Comparison of ENCODE assay signal across 8 mouse cellular contexts in the genomic region with DNA sequence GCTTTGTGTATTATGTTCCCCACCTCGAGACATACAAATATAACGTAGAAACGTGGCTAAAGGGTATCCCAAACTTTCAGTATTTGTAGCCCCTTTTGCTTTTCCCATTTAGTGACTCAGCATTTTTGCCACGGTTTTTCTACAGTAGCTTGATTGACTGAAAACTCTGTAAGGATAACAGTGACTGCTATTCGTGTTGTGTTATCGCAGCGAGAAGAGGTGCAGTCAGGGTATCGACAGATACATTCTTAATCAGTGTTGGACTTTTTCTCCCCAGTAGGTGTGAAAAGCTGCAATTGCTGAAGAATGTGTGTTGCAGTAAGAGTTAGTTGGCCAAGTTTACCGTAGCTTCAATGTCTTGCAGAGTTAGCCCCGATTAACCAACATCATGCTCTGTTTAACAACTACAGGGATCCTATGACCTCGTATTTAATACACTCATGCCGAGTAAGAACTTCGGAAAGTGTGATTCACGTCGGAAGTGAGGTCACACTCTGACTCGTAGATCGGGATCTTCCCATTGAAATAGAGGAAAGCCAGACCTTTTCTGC. TPM values are rescaled to one million over a fixed set of nuclear protein-coding genes. Genes with fewer than 3 reads are reported as not detected.
A peak's percentile ranks its signal among the peaks of the same experiment; 100 is the strongest.
DNase-seq lines count a peak whose midpoint lies in the region; ATAC-seq lines count a peak whose summit lies in the region.

No protein-coding gene starts in this region.

- no peaks in the 10 kb centered on the region for H3K9me3 ChIP-seq in erythroblast, embryonic 14.5 days (ENCODE audit: control insufficient read depth, low read length)
- no peaks in the 10 kb centered on the region for H3K9me3 ChIP-seq in hindbrain, embryonic 12.5 days (replicated peaks)
- H3K9me3 ChIP-seq in liver, embryonic 11.5 days (ENCODE audit: control insufficient read depth, low read length): no peaks in the 10 kb centered on the region
- H3K9me3 ChIP-seq in neural tube, embryonic 12.5 days: no peaks in the 10 kb centered on the region

- no peaks in the 10 kb centered on the region; the same call in none of the 2 replicates for H3K36me3 ChIP-seq in erythroblast, embryonic 14.5 days (ENCODE audit: control insufficient read depth)
- 0 out of 2 replicates have a peak, but pooled peaks cover 4% of the 10 kb centered on the region for H3K36me3 ChIP-seq in hindbrain, embryonic 12.5 days
- H3K36me3 ChIP-seq in liver, embryonic 11.5 days (ENCODE audit: control insufficient read depth, insufficient read depth, low read length): no peaks in the 10 kb centered on the region
- H3K36me3 ChIP-seq in neural tube, embryonic 12.5 days: no peaks in the 10 kb centered on the region

- 0 out of 2 replicates have a peak overlapping the region, but pooled peaks have one; percentile 90 for H3K27ac ChIP-seq in hindbrain, embryonic 12.5 days
- H3K27ac ChIP-seq in liver, embryonic 11.5 days (ENCODE audit: low read depth, low read length): peak overlapping the region; percentile 87
- no peak overlapping the region for H3K27ac ChIP-seq in neural tube, embryonic 12.5 days

- H3K27me3 ChIP-seq in erythroblast, embryonic 14.5 days (ENCODE audit: control insufficient read depth): no peaks in the 10 kb centered on the region
- no peaks in the 10 kb centered on the region for H3K27me3 ChIP-seq in hindbrain, embryonic 12.5 days
- H3K27me3 ChIP-seq in liver, embryonic 11.5 days (replicated peaks; ENCODE audit: control insufficient read depth, insufficient read depth, low read length): no peaks in the 10 kb centered on the region
- H3K27me3 ChIP-seq in neural tube, embryonic 12.5 days (replicated peaks): no peaks in the 10 kb centered on the region

- peaks cover 32% of the 10 kb centered on the region for H3K4me1 ChIP-seq in erythroblast, embryonic 14.5 days (ENCODE audit: control insufficient read depth)
- peaks cover 19% of the 10 kb centered on the region for H3K4me1 ChIP-seq in hindbrain, embryonic 12.5 days
- peaks cover 15% of the 10 kb centered on the region; the same call in 1 of the 2 replicates for H3K4me1 ChIP-seq in liver, embryonic 11.5 days (replicated peaks; ENCODE audit: control insufficient read depth, insufficient read depth, low read length)
- H3K4me1 ChIP-seq in neural tube, embryonic 12.5 days: peaks cover 12% of the 10 kb centered on the region; the same call in 1 of the 2 replicates

- H3K4me3 ChIP-seq in erythroblast, embryonic 14.5 days (replicated peaks): peak overlapping the region; percentile 77
- peak overlapping the region; percentile 98 for H3K4me3 ChIP-seq in hindbrain, embryonic 12.5 days
- peak overlapping the region; percentile 98 for H3K4me3 ChIP-seq in liver, embryonic 11.5 days (ENCODE audit: low read depth, low read length)
- peak overlapping the region; percentile 98 for H3K4me3 ChIP-seq in neural tube, embryonic 12.5 days

- ATAC-seq in hindbrain, embryonic 12.5 days (ENCODE audit: low FRiP score): no peak
- peak; percentile 70 for ATAC-seq in liver, embryonic 11.5 days (replicated peaks; ENCODE audit: low FRiP score)
- no peak for ATAC-seq in neural tube, embryonic 12.5 days (ENCODE audit: low FRiP score, low read depth)

- DNase-seq in 3T3-L1 (ENCODE audit: low read depth, low spot score): peak; percentile 93
- DNase-seq in NIH3T3 (ENCODE audit: low read depth): peak; percentile 81
- no peak for DNase-seq in liver, embryonic 11.5 days (ENCODE audit: low spot score)
- DNase-seq in frontal cortex, postnatal 25 days (ENCODE audit: low spot score in 2 of 2): no peak
- no peak for DNase-seq in ovary, postnatal 10 days (ENCODE audit: low spot score)

- H3K4me2 ChIP-seq in hindbrain, embryonic 12.5 days (replicated peaks): peak overlapping the region; percentile 78
- H3K4me2 ChIP-seq in liver, embryonic 11.5 days: peak overlapping the region; percentile 92
- peak overlapping the region; percentile 85 for H3K4me2 ChIP-seq in neural tube, embryonic 12.5 days (replicated peaks)

- peak overlapping the region; percentile 96; the same call in 1 of the 2 replicates for H3K9ac ChIP-seq in hindbrain, embryonic 12.5 days
- peak overlapping the region; percentile 83 for H3K9ac ChIP-seq in liver, embryonic 11.5 days (ENCODE audit: low read depth, low read length)
- peak overlapping the region; percentile 91 for H3K9ac ChIP-seq in neural tube, embryonic 12.5 days

- WGBS in hindbrain, embryonic 12.5 days: 20% methylated on average over 17 of the region's 17 CpGs
- WGBS in liver, embryonic 11.5 days: 7% methylated on average over 17 of the region's 17 CpGs
- WGBS in neural tube, embryonic 12.5 days: 18% methylated on average over 17 of the region's 17 CpGs

RNA-seq across cellular contexts. Expression of gene Lrrfip2, which starts 1.6 kb away (rescaled TPM):
- 1.6 and 3.0 TPM in 2 replicates for polyA plus RNA-seq in erythroblast, embryonic 14.5 days (2012)
- polyA plus RNA-seq in hindbrain, embryonic 12.5 days (2016; fragmentation: Nextera tagmentation; extraction: Ambion mirVana): 50.5 and 53.7 TPM in 2 replicates
- polyA plus RNA-seq in liver, embryonic 11.5 days (2014; fragmentation: Nextera tagmentation; extraction: Ambion mirVana): 40.0 and 40.3 TPM in 2 replicates
- polyA plus RNA-seq in neural tube, embryonic 12.5 days (2016; fragmentation: Nextera tagmentation; extraction: Ambion mirVana): 47.0 and 53.1 TPM in 2 replicates

Comparison
In these comparisons a context has a peak if more than half of its experiments do, and no peak if none do; other contexts are left out.
1. DNase-seq: peak in 3T3-L1 (single experiment) and NIH3T3 (single experiment); none in liver, embryonic 11.5 days (single experiment), frontal cortex, postnatal 25 days (0 of 2) and ovary, postnatal 10 days (single experiment).
2. RNA of gene Lrrfip2, which starts 1.6 kb away (polyA plus RNA-seq): 47.0 to 53.1 TPM in neural tube, embryonic 12.5 days, 50.5 to 53.7 TPM in hindbrain, embryonic 12.5 days and 40.0 to 40.3 TPM in liver, embryonic 11.5 days; 1.6 to 3.0 TPM in erythroblast, embryonic 14.5 days; every median in the first group is over 10 times any median in the second.
3. Peak in every context shown above with its lines, with median percentiles within 50 percentile points of each other: H3K4me3 ChIP-seq, H3K4me2 ChIP-seq and H3K9ac ChIP-seq.